Mouse (Mus musculus): ENCODE results near the gene Cntnap5c. TPM values are rescaled to one million over a fixed set of nuclear protein-coding genes. Genes with fewer than 3 reads are reported as not detected.

The Cntnap5c gene
- polyA plus RNA-seq, 1 experiment: 3.1 TPM

Other genes starting within 250 kb of the Cntnap5c start
- gene Vmn2r120, start 224.1 kb upstream of the Cntnap5c start, polyA plus RNA-seq (2012; rRNA removed): not detected in 2 replicates
- gene Gm21834, start 27.4 kb upstream of the Cntnap5c start, polyA plus RNA-seq (2012; rRNA removed): not detected in 2 replicates

Measured in frontal cortex, adult 2 months (tissue).